Mouse (Mus musculus) left cerebral cortex, postnatal 4 days (tissue): ENCODE measurements around the gene Snx4. TPM values are rescaled to one million over a fixed set of nuclear protein-coding genes. Genes with fewer than 3 reads are reported as not detected.

ENCODE experiments used
- DNase-seq: peaks from one replicate; pipeline ENCODE4 v3.0.0-alpha.2; 2022
- intact Hi-C: fragments of 180-260 bp; cut with DNase I; formaldehyde crosslinking; loops from one replicate; pipeline ENCODE4 v1.15.1; 2025
- total RNA-seq, 2 experiments: library from RNA; stranded (reverse); gene quantifications; 2 replicates each; pipeline ENCODE4 v1.2.3; 2021

Gene Snx4
- total RNA-seq, 2 experiments from 2014 or later = 62.4 to 68.3 TPM

- no peak for DNase-seq
- intact Hi-C loops = no loop called here
Observed at GRCm38 (mm10) chr16:33267616-33268253, 16.5 kb downstream of the Snx4 start.

DNA sequence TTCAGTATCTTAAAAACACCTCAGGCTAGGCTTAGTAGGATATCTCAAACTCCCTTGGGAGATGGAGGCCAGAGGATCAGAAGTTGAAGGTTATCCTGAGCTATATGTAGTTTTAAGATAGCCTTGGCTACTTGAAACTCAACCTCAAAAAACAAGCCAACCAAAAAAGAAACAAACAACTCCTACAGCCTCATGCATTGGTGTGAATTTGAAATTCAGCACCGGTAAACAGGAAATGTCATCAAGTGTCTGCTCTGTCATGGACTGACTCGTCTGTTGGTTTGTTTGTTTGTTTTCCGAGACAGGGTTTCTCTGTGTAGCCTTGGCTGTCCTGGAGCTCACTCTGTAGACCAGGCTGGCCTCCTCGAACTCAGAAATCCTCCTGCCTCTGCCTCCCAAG lies 20.6 kb downstream of the Snx4 start:
- intact Hi-C loops = no loop called here
- no peak for DNase-seq

GRCm38 (mm10) chr16:33283079-33283478 lies 31.8 kb downstream of the Snx4 start:
- intact Hi-C loops = no loop called here
- no peak for DNase-seq

- DNase-seq = no peak
- intact Hi-C loops = no loop called here
Observed at GRCm38 (mm10) chr16:33288536-33288935, 37.3 kb downstream of the Snx4 start.

- intact Hi-C loops = no loop called here
- DNase-seq = peak; percentile 70
Observed at GRCm38 (mm10) chr16:33289981-33290380, 38.7 kb downstream of the Snx4 start.

DNA sequence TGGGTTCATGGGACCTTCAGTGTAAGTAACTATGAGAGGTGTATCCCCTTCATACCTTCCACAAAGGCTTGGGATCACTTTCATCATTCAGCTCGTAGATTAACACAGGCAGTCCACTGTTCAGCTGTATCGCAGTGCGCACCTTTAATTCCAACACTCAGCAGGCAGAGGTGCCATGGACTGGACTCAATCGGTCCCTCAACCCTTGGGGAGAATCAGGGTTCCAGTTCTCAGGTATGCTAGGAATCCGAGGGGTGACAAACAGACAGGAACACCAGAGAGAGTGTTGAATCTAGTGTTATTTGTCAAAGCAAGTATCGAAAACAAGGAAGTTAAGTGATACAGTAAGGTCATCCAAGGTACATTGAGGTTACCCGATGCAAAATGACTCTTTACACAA lies 41.0 kb downstream of the Snx4 start:
- intact Hi-C loops = no loop called here
- no peak for DNase-seq

DNA sequence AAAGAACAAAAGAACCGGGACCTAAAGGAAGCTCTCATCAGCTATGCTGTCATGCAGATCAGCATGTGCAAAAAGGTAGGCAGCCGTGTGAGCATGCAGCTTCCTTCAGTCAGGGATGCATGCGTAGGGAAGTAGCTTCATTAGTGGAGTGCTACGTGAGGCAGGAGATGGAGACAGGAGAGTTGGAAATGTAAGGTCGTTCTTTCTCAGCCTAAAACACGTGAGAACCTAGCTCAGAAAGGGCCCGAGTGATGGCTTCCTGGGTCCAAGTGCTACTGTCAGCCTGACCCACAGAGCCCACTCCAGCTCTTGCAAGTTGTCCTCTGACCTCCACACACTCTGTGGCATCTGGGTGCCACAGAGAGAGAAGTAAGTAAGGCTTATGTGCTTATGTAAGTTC lies 43.4 kb downstream of the Snx4 start:
- DNase-seq = no peak
- intact Hi-C loops = no loop called here

DNA sequence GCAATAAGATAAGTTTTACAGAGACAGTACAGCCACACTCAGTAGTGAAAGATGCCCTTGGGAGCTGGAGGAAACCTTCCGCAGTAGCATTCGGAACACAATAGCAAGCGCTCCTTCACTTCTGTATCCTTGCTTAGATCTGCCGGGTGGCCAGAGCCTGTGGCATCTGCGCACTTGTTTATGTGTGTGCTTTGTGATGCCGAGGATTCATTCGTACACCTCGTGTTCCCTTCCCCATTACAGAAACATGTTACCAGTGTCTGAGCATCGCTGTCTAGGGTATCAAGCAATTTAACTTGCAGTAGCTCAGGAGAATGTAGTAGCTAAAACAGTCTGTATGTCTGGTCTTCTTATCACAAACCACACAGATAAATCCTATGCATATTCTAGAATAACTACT lies 44.1 kb downstream of the Snx4 start:
- DNase-seq = no peak

DNA sequence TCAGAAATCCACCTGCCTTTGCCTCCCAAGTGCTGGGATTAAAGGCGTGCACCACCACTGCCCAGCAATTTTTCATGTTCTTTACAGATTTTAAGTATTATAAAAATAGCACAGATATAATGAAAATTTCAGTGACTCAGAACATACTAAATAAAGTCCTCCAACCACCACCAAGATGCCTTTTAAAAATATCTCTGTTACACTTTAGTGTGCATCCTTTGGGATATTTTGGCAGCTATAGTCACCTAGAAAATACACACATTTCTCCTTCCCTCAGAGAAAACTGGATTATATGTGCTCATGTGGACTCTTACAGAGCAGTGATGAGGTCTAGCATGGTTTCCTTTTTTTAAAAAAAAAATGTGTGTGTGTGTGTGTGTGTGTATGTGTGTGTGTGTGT lies 46.3 kb downstream of the Snx4 start:
- no peak for DNase-seq

More for the DNA sequence above, 44.1 kb downstream of the Snx4 start:
- intact Hi-C loops = no loop called here

DNA sequence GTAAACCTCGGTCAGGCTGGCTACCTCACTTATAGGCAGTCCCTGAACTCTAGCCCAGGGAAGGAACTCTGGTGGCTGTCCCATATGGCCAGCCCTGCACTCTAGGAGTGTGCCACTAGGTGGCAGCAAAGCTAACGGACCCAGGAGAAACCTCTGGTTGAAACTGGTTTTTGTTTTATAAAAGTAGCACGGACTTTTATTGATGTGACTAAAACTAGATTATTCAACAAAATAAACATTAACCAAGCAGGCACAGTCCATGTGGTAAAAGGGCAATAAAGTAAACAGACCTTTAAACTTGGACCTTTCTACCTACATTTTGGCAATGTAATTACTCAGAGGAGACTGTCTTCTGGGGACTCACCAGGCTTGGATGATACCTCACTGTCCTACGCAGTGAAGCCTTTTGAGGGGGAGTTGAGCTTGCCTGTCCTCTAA lies 55.4 kb downstream of the Snx4 start:
- peak; percentile 76 for DNase-seq
- intact Hi-C loops = loop anchor here (2.0 kb wide), 1 partner anchor 434 kb away; no protein-coding TSS in a partner anchor

More for the DNA sequence above, 46.3 kb downstream of the Snx4 start:
- intact Hi-C loops = no loop called here

- peak; percentile 43 for DNase-seq
- intact Hi-C loops = loop anchor here (2.0 kb wide), 1 partner anchor 433 kb away; no protein-coding TSS in a partner anchor
Observed at GRCm38 (mm10) chr16:33307761-33308160, 56.5 kb downstream of the Snx4 start.

- DNase-seq = no peak
- intact Hi-C loops = no loop called here
Observed at GRCm38 (mm10) chr16:33309066-33309465, 57.8 kb downstream of the Snx4 start.

DNA sequence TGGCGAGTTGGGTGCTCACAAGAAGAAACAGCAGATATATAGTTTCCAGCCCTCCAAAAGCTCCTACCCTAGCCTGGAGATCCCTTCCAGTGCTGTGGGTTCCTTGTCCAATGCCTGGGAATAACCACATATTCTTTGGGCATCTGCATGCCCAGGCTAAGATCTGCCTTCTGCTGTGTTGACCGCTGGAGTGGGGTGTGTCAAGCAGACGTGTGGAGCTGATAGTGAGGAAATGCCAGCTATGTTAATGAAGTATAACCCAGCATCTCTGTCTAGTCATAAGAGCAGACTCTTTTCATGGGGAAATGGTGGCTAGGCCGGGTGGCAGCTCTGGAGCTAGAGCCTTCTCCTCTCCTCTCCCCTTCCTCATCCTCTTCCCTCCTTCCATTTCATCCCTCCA lies 64.4 kb downstream of the Snx4 start:
- intact Hi-C loops = no loop called here
- DNase-seq = no peak

- intact Hi-C loops = no loop called here
- DNase-seq = no peak
Observed at GRCm38 (mm10) chr16:33317646-33318045, 66.4 kb downstream of the Snx4 start.

GRCm38 (mm10) chr16:33318059-33318458 lies 66.8 kb downstream of the Snx4 start:
- intact Hi-C loops = no loop called here
- no peak for DNase-seq

- no peak for DNase-seq
- intact Hi-C loops = no loop called here
Observed at GRCm38 (mm10) chr16:33325704-33326455, 74.6 kb downstream of the Snx4 start.

- DNase-seq = no peak
- intact Hi-C loops = no loop called here
Observed at GRCm38 (mm10) chr16:33326589-33326988, 75.3 kb downstream of the Snx4 start.

DNA sequence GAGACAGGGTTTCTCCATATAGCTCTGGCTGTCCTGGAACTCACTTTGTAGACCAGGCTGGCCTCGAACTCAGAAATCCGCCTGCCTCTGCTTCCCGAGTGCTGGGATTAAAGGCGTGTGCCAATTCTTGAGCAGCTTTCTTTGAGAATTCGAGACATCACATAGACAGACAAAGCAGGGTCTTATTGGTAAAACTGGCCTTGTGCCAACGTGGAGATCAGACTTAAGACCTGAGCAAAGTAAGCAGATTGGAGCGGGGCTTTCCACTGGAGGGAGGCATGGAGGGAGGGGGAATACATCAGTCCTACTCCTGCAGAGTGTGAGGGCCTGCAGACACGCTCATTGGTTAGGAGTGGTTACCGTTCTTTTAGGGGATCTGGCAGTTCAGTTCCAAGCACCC lies 75.9 kb downstream of the Snx4 start:
- intact Hi-C loops = no loop called here
- no peak for DNase-seq

GRCm38 (mm10) chr16:33333015-33333414 lies 81.8 kb downstream of the Snx4 start:
- intact Hi-C loops = no loop called here
- no peak for DNase-seq

DNA sequence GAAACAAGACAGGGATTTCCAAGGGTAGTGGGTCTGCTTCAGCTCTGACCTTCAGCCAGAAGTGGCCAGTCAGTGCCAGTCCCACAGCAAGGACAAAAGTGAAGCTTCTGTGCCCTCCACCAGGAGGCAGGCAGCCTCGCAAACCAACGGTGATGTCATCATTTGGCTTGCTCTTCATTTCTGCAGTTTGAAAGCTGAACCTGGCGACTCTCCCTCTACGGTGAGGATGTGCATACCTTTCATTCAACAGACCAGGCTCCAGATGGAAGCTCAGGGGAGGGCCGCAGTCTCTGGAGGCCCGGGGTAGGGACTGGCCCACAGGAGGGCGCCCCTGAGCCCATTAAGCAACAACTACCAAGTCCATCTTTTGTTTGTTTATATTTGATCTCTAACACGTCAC lies 85.9 kb downstream of the Snx4 start:
- intact Hi-C loops = no loop called here

GRCm38 (mm10) chr16:33337681-33338080 lies 86.4 kb downstream of the Snx4 start:
- intact Hi-C loops = no loop called here
- DNase-seq = no peak

More for the DNA sequence above, 85.9 kb downstream of the Snx4 start:
- DNase-seq = peak; percentile 85

DNA sequence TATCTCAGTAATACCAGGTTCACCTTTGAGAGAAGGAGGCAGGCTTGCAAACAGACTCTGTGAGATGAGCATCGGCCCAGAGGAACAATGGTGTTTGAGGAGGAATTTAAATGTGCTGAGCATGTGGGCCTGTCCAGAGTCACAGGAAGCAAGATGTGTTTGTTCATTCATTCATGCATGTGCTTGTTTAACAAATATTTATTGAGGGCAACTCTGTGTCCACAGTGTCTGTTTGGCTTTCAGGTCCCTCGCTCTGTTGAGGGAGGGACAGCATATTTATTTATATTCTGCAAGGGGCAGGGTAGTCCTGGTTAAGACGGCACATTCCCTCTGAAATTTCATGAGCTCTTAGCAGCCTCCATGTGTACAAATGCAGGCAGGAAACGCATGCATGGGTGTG lies 87.2 kb downstream of the Snx4 start:
- intact Hi-C loops = no loop called here
- DNase-seq = no peak
